Mouse (Mus musculus) midbrain, postnatal 0 days (tissue): ENCODE results near the gene Xirp1. TPM values are rescaled to one million over a fixed set of nuclear protein-coding genes. Genes with fewer than 3 reads are reported as not detected.

Experiments used
- ATAC-seq: fragments of 200-750 bp; cut with Nextera tagmentation; 2 replicates; pipeline ENCODE4 v1.8.0; 2017; ENCODE audit warnings: moderate number of reproducible peaks, mild to moderate bottlenecking, moderate TSS enrichment, moderate library complexity; ENCODE audit not compliant: low FRiP score
- DNase-seq: peaks from one replicate; pipeline ENCODE4 v3.0.0-alpha.2; 2015; ENCODE audit warnings: low spot score
- H3K27ac ChIP-seq: fragments of 300-500 bp; sonication (generic); 2 replicates; pipeline ENCODE4 v1.5.1; 2014; ENCODE audit warnings: low read depth, mild to moderate bottlenecking, low read length, mixed read lengths
- H3K27me3 ChIP-seq: fragments of 300-500 bp; sonication (generic); 2 replicates; pipeline ENCODE4 v1.6.1; 2014; ENCODE audit warnings: low read length, control low read depth, mixed read lengths; ENCODE audit not compliant: insufficient read depth
- H3K36me3 ChIP-seq: fragments of 300-500 bp; sonication (generic); 2 replicates; pipeline ENCODE4 v1.6.1; 2014; ENCODE audit warnings: low read length, control low read depth, mixed read lengths; ENCODE audit not compliant: insufficient read depth
- H3K4me1 ChIP-seq: fragments of 300-500 bp; sonication (generic); 2 replicates; pipeline ENCODE4 v1.6.1; 2014; ENCODE audit warnings: mild to moderate bottlenecking, control low read depth, antibody characterized with exemption, low read length, mixed read lengths; ENCODE audit not compliant: insufficient read depth
- H3K4me2 ChIP-seq: fragments of 300-500 bp; sonication (generic); 2 replicates; pipeline ENCODE4 v1.6.1; 2014; ENCODE audit warnings: low read depth, mild to moderate bottlenecking, low read length, mixed read lengths; ENCODE audit not compliant: poor library complexity, severe bottlenecking
- H3K4me3 ChIP-seq: fragments of 300-500 bp; sonication (generic); 2 replicates; pipeline ENCODE4 v1.5.1; 2014; ENCODE audit warnings: low read depth, mild to moderate bottlenecking, low read length, moderate library complexity
- H3K9ac ChIP-seq: fragments of 300-500 bp; sonication (generic); replicated peaks from 2 replicates; pipeline ENCODE4 v1.6.1; 2014; ENCODE audit warnings: mild to moderate bottlenecking, low read length, moderate library complexity, mixed read lengths; ENCODE audit not compliant: poor library complexity, severe bottlenecking
- H3K9me3 ChIP-seq: fragments of 300-500 bp; sonication (generic); 2 replicates; pipeline ENCODE4 v1.6.1; 2016; ENCODE audit warnings: low read length, control low read depth
- CTCF ChIP-seq: IDR thresholded peaks from 2 replicates; pipeline ENCODE4 v1.5.1; 2016; ENCODE audit warnings: antibody characterized with exemption, mild to moderate bottlenecking
- WGBS: fragments of 180-500 bp; shearing (Covaris S2); extraction: QIAGEN DNeasy Blood & Tissue Kit; methylation state at CpG from one replicate; pipeline ENCODE4 v1.1.7; 2014; 5-methylcytosine and 5-hydroxymethylcytosine counted together
- polyA plus RNA-seq: library from polyadenylated mRNA; unstranded; fragments of >200 nt; fragmentation: Nextera tagmentation; extraction: Ambion mirVana; gene quantifications from 2 replicates; pipeline ENCODE4 v1.2.1, GENCODE M21; 2015
- total RNA-seq: library from RNA; depleted of rRNA; stranded (reverse); fragments of >200 nt; gene quantifications from 2 replicates; pipeline ENCODE4 v1.2.3, GENCODE M21; 2014

Gene Xirp1
- total and polyA plus RNA-seq, 2 experiments from 2014 or later: 0.05 TPM; not detected in 1

DNA sequence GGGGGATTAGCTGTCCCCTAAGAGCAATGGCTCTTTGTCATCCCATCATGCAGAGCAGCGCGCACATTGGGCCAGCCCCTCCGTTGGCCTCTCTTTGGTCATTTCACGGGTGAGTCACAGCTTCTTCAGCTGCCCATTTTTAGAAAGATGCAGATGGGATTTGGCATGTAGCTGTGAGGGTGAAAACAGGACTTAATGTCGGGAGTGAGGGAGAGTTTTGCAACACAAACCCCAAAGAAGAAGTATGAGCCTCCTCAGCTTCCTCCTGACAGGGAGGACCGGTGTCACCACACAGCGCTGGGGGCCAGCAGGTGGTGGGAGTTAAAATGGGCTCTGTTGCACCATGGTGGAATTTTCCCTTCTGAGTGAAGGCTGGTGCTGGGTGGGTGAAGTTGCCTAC lies 19.7 kb upstream of the Xirp1 start:
- Histone ChIP-seq H3K27me3 (no peaks in the 10 kb centered on the region), H3K9ac (no peak overlapping the region), H3K36me3 (no peaks in the 10 kb centered on the region), H3K9me3 (no peaks in the 10 kb centered on the region), H3K27ac (no peak overlapping the region), H3K4me1 (no peaks in the 10 kb centered on the region), H3K4me2 (no peak overlapping the region), H3K4me3 (no peak overlapping the region)
- 86% methylated on average over 7 of the region's 7 CpGs for WGBS
- no peak for TF ChIP-seq CTCF
- DNase-seq (no peak), ATAC-seq (no peak)

GRCm38 (mm10) chr9:120037414-120037813 lies 14.0 kb upstream of the Xirp1 start:
- H3K4me2 ChIP-seq: no peak overlapping the region
- no peak overlapping the region for H3K27ac ChIP-seq
- no peaks in the 10 kb centered on the region for H3K27me3 ChIP-seq
- ATAC-seq (no peak), DNase-seq (no peak)
- no peak for TF ChIP-seq CTCF
- H3K4me3 ChIP-seq: no peak overlapping the region
- H3K9ac ChIP-seq: no peak overlapping the region
- 76% methylated on average over 7 of the region's 7 CpGs for WGBS
- H3K36me3 ChIP-seq: no peaks in the 10 kb centered on the region
- no peaks in the 10 kb centered on the region for H3K9me3 ChIP-seq
- H3K4me1 ChIP-seq: no peaks in the 10 kb centered on the region

GRCm38 (mm10) chr9:120034375-120034774 lies 11.0 kb upstream of the Xirp1 start:
- 72% methylated on average over 8 of the region's 8 CpGs for WGBS
- H3K4me1 ChIP-seq: no peaks in the 10 kb centered on the region
- no peak for TF ChIP-seq CTCF
- no peak overlapping the region for H3K9ac ChIP-seq
- H3K9me3 ChIP-seq: no peaks in the 10 kb centered on the region
- H3K27me3 ChIP-seq: no peaks in the 10 kb centered on the region
- H3K27ac ChIP-seq: no peak overlapping the region
- no peaks in the 10 kb centered on the region for H3K36me3 ChIP-seq
- ATAC-seq (no peak), DNase-seq (no peak)
- H3K4me2 ChIP-seq: no peak overlapping the region
- H3K4me3 ChIP-seq: no peak overlapping the region

DNA sequence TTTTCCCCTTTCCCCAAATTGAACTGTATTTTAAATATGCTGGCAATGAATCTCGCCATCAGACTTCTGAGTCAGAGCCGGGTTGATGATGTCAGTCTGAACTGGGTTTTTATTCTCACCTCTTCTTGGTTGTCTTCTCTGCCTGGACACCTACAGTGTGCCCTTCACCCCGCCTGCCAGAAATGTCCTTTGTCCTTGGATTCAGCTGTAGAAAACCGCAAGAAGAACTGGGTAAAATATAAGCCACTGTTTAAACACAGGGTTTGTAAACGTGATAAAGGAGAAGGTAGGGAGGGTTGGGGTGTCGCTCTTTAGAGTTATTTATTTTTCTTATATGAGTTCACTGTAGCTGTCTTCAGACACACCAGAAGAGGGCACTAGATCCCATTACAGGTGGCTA lies 9.3 kb upstream of the Xirp1 start:
- Histone ChIP-seq H3K27me3 (no peaks in the 10 kb centered on the region), H3K4me3 (no peak overlapping the region), H3K9ac (no peak overlapping the region), H3K4me1 (no peaks in the 10 kb centered on the region), H3K27ac (no peak overlapping the region), H3K36me3 (no peaks in the 10 kb centered on the region), H3K9me3 (no peaks in the 10 kb centered on the region), H3K4me2 (no peak overlapping the region)
- ATAC-seq (no peak), DNase-seq (no peak)
- 90% methylated on average over 6 of the region's 6 CpGs for WGBS
- no peak for TF ChIP-seq CTCF

DNA sequence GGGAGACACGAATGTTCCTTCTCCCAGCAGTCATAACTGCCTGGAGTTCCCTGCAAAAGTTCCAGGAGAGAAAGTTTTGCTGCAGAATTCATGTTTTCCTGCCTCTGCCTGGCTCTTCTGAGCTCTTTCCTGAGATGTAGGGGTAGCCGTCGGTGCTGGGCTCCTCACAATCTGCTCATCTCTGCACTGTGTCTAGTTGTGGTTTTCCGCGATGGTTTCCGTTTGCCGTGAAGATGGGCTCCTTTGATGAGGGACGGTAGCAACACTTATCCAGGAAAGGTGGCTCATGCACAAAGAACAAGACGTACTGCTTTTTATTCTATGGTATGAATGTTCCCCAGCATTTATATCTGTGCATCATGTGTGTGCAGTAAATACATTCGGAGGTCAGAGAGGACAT lies 7.0 kb upstream of the Xirp1 start:
- H3K27me3 ChIP-seq: no peaks in the 10 kb centered on the region

GRCm38 (mm10) chr9:120029880-120030279 lies 6.5 kb upstream of the Xirp1 start:
- Histone ChIP-seq H3K27me3 (no peaks in the 10 kb centered on the region), H3K9ac (no peak overlapping the region), H3K27ac (no peak overlapping the region), H3K36me3 (no peaks in the 10 kb centered on the region), H3K4me1 (no peaks in the 10 kb centered on the region), H3K4me2 (no peak overlapping the region), H3K9me3 (no peaks in the 10 kb centered on the region), H3K4me3 (no peak overlapping the region)
- TF ChIP-seq CTCF: no peak
- no peak for DNase-seq
- 93% methylated on average over 6 of the region's 6 CpGs for WGBS
- ATAC-seq: no peak

More for the DNA sequence above, 7.0 kb upstream of the Xirp1 start:
- Histone ChIP-seq H3K27ac (no peak overlapping the region), H3K4me2 (no peak overlapping the region), H3K9me3 (no peaks in the 10 kb centered on the region), H3K4me3 (no peak overlapping the region), H3K4me1 (no peaks in the 10 kb centered on the region), H3K9ac (no peak overlapping the region), H3K36me3 (no peaks in the 10 kb centered on the region)
- DNase-seq: no peak
- WGBS: 86% methylated on average over 10 of the region's 10 CpGs
- no peak for TF ChIP-seq CTCF
- ATAC-seq: no peak
